Mouse (Mus musculus) lung, adult 2 months (tissue): ENCODE data around the gene Zfp513.

Source experiments
- CTCF ChIP-seq: fragments of 200-500 bp; IDR thresholded peaks from 2 replicates; pipeline ENCODE4 v1.5.1; 2011; ENCODE audit warnings: mild to moderate bottlenecking, low read length, control low read depth; ENCODE audit not compliant: insufficient read depth
- POLR2A ChIP-seq: fragments of 200-500 bp; IDR thresholded peaks from 2 replicates; pipeline ENCODE4 v1.6.1; 2011; ENCODE audit warnings: low read depth, mild to moderate bottlenecking, control low read depth, low read length, borderline replicate concordance; ENCODE audit errors: extremely low read depth

DNA sequence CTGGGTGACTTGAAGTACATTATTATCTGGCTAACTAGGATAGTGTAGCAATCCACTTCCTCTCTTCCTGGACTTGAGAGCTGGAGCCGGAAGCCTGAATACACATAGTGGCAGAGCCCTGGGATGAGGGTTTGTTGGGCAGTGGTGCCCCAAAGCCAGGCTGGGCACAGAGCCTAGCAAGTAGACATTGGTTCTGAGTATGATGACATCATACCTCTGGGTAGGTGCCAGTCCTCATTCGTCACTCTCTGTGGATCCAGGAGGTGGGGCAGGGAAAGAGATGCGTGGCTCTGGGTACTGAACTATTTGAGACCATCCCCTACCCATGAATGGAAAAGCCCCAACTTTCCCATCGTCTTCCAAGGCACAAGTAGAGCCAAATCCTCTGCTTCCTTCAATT is 52.3 kb downstream of the Zfp513 start:
- no peak for TF ChIP-seq POLR2A
- TF ChIP-seq CTCF: no peak
